Mouse (Mus musculus): ENCODE data around the gene Pakap. TPM values are rescaled to one million over a fixed set of nuclear protein-coding genes. Genes with fewer than 3 reads are reported as not detected.

The Pakap gene
- polyA plus RNA-seq, 1 experiment: 0.63 TPM

DNA sequence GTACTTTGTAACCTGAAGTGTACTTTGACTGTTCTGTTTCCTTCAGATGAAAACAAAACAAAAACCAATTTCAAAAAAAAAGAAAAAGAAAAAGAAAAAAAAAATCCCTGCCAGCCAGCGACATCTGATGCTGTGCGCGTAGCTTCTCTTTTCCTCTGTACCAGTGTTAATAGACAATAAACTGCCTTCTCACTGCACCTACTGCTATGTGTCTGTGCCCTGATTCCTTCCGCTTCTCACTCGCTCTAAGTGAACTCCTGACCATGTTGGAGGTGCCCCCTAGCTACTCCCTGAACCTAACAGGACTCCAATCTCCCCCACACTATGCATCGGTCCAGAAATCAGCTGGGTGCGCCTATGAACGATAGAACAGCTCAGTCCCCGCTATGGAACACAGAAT lies 149.4 kb downstream of the Pakap start, which contains the start of gene Akap2:
Akap2 (plus strand) TSS at position 304 of the 400 bp plus-strand sequence.
- Histone ChIP-seq H3K9me3 (no peaks in the 10 kb centered on the region), H3K4me1 (no peaks in the 10 kb centered on the region), H3K27me3 (replicated peaks) (no peaks in the 10 kb centered on the region), H3K4me3 (replicated peaks) (no peak within 1 kb of the TSS), H3K36me3 (replicated peaks; ENCODE audit: low read length) (no peaks in the 10 kb centered on the region)
- TF ChIP-seq GATA1 (IDR thresholded peaks at IDR 0.05; ENCODE audit: borderline replicate concordance, low read length): no peak
- no peak for TF ChIP-seq FLI1 (IDR thresholded peaks at IDR 0.05; ENCODE audit: low read length)

DNA sequence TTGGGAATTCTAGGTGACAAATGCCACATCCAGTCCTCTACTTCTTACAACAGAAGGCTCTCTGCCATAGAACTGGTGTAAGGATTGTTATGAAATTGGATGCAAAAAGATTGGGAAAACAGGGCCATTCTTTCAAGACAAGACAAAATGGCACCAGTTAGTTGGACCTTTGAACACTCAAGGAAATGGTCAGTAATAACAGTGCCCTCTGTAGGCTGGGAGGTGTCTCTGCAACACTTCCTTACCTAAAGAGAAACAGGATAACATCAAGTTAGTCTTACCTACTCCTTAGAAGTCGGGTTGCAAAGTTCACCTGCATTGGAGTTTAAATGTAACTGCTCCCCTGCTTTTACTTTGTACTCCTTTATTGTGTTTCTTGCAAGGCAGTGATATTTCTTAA lies 151.4 kb downstream of the Pakap start:
- Histone ChIP-seq H3K4me1 (no peaks in the 10 kb centered on the region), H3K9me3 (no peaks in the 10 kb centered on the region), H3K36me3 (replicated peaks; ENCODE audit: low read length) (no peaks in the 10 kb centered on the region), H3K4me3 (replicated peaks) (no peak overlapping the region), H3K27me3 (replicated peaks) (no peaks in the 10 kb centered on the region)
- TF ChIP-seq FLI1 (IDR thresholded peaks at IDR 0.05; ENCODE audit: low read length): no peak
- no peak for TF ChIP-seq GATA1 (IDR thresholded peaks at IDR 0.05; ENCODE audit: borderline replicate concordance, low read length)

GRCm38 (mm10) chr4:57720869-57721361 lies 152.9 kb downstream of the Pakap start:
- no peaks in the 10 kb centered on the region for H3K27me3 ChIP-seq (replicated peaks)
- H3K4me3 ChIP-seq (replicated peaks): no peak overlapping the region
- H3K4me1 ChIP-seq: no peaks in the 10 kb centered on the region
- no peak for TF ChIP-seq FLI1 (IDR thresholded peaks at IDR 0.05; ENCODE audit: low read length)
- TF ChIP-seq GATA1 (IDR thresholded peaks at IDR 0.05; ENCODE audit: borderline replicate concordance, low read length): no peak
- H3K36me3 ChIP-seq (replicated peaks; ENCODE audit: low read length): no peaks in the 10 kb centered on the region
- H3K9me3 ChIP-seq: no peaks in the 10 kb centered on the region

GRCm38 (mm10) chr4:57722296-57722695 lies 154.3 kb downstream of the Pakap start:
- Histone ChIP-seq H3K36me3 (replicated peaks; ENCODE audit: low read length) (no peaks in the 10 kb centered on the region), H3K9me3 (no peaks in the 10 kb centered on the region), H3K27me3 (replicated peaks) (no peaks in the 10 kb centered on the region), H3K4me1 (no peaks in the 10 kb centered on the region), H3K4me3 (replicated peaks) (no peak overlapping the region)
- no peak for TF ChIP-seq GATA1 (IDR thresholded peaks at IDR 0.05; ENCODE audit: borderline replicate concordance, low read length)

DNA sequence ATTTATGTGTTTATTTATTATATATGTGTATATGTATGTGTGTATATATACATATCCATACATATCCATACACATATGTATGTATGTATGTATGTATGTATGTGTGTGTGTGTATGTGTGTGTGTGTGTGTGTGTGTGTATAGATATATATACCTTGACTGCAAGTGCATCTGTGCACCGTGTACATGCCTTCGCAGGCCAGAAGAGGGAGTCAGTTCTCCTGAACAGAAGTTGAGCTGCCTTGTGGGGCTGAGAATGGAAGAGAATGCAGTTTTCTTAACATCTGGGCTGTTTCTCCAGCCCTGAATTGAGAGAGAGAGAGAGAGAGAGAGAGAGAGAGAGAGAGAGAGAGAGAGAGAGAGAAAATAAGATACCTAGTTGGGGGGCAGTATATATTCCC lies 155.7 kb downstream of the Pakap start:
- Histone ChIP-seq H3K4me1 (no peaks in the 10 kb centered on the region), H3K36me3 (replicated peaks; ENCODE audit: low read length) (no peaks in the 10 kb centered on the region), H3K4me3 (replicated peaks) (no peak overlapping the region), H3K9me3 (no peaks in the 10 kb centered on the region), H3K27me3 (replicated peaks) (no peaks in the 10 kb centered on the region)
- TF ChIP-seq GATA1 (IDR thresholded peaks at IDR 0.05; ENCODE audit: borderline replicate concordance, low read length) (no peak), FLI1 (IDR thresholded peaks at IDR 0.05; ENCODE audit: low read length) (no peak)

DNA sequence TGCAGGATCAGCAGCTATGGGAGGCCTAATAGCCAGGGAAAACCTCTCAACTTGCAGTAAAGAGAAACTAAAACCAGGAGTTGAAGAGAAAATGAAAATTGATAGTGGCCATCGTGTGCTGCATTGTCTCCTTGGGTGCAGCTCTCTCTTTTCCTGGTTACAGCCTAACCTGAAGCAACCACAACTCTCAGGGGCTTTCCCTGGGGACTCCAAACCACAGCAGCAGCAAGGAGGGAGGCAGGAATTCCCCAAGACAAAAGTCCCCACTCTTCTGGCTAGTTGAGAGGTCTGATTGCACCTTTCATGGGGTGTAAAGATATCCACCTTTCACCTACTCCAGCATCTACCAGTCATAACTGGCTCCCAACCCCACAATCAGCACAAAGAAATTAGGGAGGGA lies 157.6 kb downstream of the Pakap start:
- no peaks in the 10 kb centered on the region for H3K9me3 ChIP-seq

GRCm38 (mm10) chr4:57728611-57729183 lies 160.7 kb downstream of the Pakap start:
- 0 out of 2 replicates have a peak, but pooled peaks cover 4% of the 10 kb centered on the region for H3K4me1 ChIP-seq
- H3K27me3 ChIP-seq (replicated peaks): peaks cover 4% of the 10 kb centered on the region
- TF ChIP-seq GATA1 (IDR thresholded peaks at IDR 0.05; ENCODE audit: borderline replicate concordance, low read length) (no peak), FLI1 (IDR thresholded peaks at IDR 0.05; ENCODE audit: low read length) (no peak)
- no peaks in the 10 kb centered on the region for H3K9me3 ChIP-seq
- no peaks in the 10 kb centered on the region for H3K36me3 ChIP-seq (replicated peaks; ENCODE audit: low read length)
- no peak overlapping the region for H3K4me3 ChIP-seq (replicated peaks)

More for the DNA sequence above, 157.6 kb downstream of the Pakap start:
- H3K27me3 ChIP-seq (replicated peaks): peaks cover 4% of the 10 kb centered on the region
- TF ChIP-seq GATA1 (IDR thresholded peaks at IDR 0.05; ENCODE audit: borderline replicate concordance, low read length) (no peak), FLI1 (IDR thresholded peaks at IDR 0.05; ENCODE audit: low read length) (no peak)
- no peak overlapping the region for H3K4me3 ChIP-seq (replicated peaks)
- H3K4me1 ChIP-seq: 0 out of 2 replicates have a peak, but pooled peaks cover under 1% of the 10 kb centered on the region
- H3K36me3 ChIP-seq (replicated peaks; ENCODE audit: low read length): no peaks in the 10 kb centered on the region

DNA sequence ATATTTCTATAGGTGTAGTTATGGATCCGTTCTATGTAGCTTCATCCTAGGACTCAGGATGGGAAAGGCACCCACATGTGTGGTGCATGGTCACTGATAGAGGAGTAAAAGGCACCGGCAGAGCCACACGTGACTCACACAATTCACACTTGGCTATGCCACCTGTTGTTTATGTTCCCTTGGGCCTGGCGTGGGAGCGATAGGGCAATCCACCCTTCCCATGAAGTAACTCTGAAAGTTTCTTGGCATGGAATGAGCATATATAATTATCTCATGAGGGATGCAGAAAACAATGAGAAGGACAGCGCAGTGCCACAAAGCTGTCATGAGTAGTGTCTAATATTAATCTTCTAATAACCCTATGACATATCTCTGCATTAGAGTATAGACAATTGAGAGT lies 162.1 kb downstream of the Pakap start:
- 0 out of 2 replicates have a peak, but pooled peaks cover 4% of the 10 kb centered on the region for H3K4me1 ChIP-seq
- H3K9me3 ChIP-seq: no peaks in the 10 kb centered on the region

GRCm38 (mm10) chr4:57730801-57731598 lies 163.0 kb downstream of the Pakap start:
- Histone ChIP-seq H3K36me3 (replicated peaks; ENCODE audit: low read length) (no peaks in the 10 kb centered on the region), H3K9me3 (no peaks in the 10 kb centered on the region), H3K4me1 (0 out of 2 replicates have a peak, but pooled peaks cover 4% of the 10 kb centered on the region), H3K4me3 (replicated peaks) (no peak overlapping the region), H3K27me3 (replicated peaks) (peaks cover 4% of the 10 kb centered on the region)
- TF ChIP-seq GATA1 (IDR thresholded peaks at IDR 0.05; ENCODE audit: borderline replicate concordance, low read length): no peak
- no peak for TF ChIP-seq FLI1 (IDR thresholded peaks at IDR 0.05; ENCODE audit: low read length)

More for the DNA sequence above, 162.1 kb downstream of the Pakap start:
- Histone ChIP-seq H3K27me3 (replicated peaks) (peaks cover 4% of the 10 kb centered on the region), H3K36me3 (replicated peaks; ENCODE audit: low read length) (no peaks in the 10 kb centered on the region), H3K4me3 (replicated peaks) (no peak overlapping the region)
- TF ChIP-seq GATA1 (IDR thresholded peaks at IDR 0.05; ENCODE audit: borderline replicate concordance, low read length) (no peak), FLI1 (IDR thresholded peaks at IDR 0.05; ENCODE audit: low read length) (no peak)

GRCm38 (mm10) chr4:57732351-57732750 lies 164.4 kb downstream of the Pakap start:
- TF ChIP-seq FLI1 (IDR thresholded peaks at IDR 0.05; ENCODE audit: low read length) (no peak), GATA1 (IDR thresholded peaks at IDR 0.05; ENCODE audit: borderline replicate concordance, low read length) (no peak)
- Histone ChIP-seq H3K9me3 (no peaks in the 10 kb centered on the region), H3K36me3 (replicated peaks; ENCODE audit: low read length) (no peaks in the 10 kb centered on the region), H3K27me3 (replicated peaks) (peaks cover 4% of the 10 kb centered on the region), H3K4me3 (replicated peaks) (no peak overlapping the region), H3K4me1 (0 out of 2 replicates have a peak, but pooled peaks cover 4% of the 10 kb centered on the region)

Measured in megakaryocyte, embryonic 14.5 days (primary cell).